Mouse (Mus musculus) small intestine, adult 2 months (tissue): ENCODE data around the gene Tspan12.

ENCODE experiments used
- CTCF ChIP-seq: fragments of 200-500 bp; IDR thresholded peaks from 2 replicates; pipeline ENCODE4 v1.5.1; 2012; ENCODE audit warnings: low read depth, mild to moderate bottlenecking, control low read depth, inconsistent platforms, low read length, moderate library complexity, mixed read lengths; ENCODE audit not compliant: insufficient replicate concordance, insufficient read length; ENCODE audit errors: extremely low read depth
- POLR2A ChIP-seq: fragments of 200-500 bp; IDR thresholded peaks from 2 replicates; pipeline ENCODE4 v1.6.1; 2012; ENCODE audit warnings: low read depth, mild to moderate bottlenecking, control low read depth, inconsistent platforms, low read length, moderate library complexity

DNA sequence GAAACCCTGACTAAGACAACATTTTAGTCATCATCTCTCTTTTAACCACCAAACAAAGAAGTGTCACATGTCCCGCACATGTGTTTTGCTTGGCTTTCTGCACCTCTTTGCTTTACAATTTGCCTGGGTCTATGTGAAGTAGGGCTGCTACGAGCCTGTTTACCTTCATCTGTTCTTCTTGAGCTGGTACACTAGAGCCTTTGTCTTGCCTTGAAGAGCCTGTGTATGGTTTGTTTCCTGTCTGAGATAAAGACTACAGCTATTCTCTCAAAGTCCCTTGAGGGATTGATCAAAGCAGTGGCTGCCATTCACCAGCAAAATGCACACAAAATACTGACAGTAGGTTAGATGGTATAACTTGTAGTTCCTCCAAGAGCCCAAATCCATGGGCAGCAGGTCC, 62.3 kb downstream of the Tspan12 start:
- no peak for TF ChIP-seq CTCF
- no peak for TF ChIP-seq POLR2A
